Mouse (Mus musculus) spleen, postnatal 36 days (tissue): ENCODE data around the gene Scyl1.

Experiments
- DNase-seq, 2 experiments: peaks; one replicate each; pipeline ENCODE4 v3.0.0; 2022; ENCODE audit warnings: low spot score in 2 of 2, mixed read lengths in 1 of 2

Scyl1 gene

GRCm38 (mm10) chr19:5742241-5742641 is 29.0 kb downstream of the Scyl1 start:
- DNase-seq: no peak

DNA sequence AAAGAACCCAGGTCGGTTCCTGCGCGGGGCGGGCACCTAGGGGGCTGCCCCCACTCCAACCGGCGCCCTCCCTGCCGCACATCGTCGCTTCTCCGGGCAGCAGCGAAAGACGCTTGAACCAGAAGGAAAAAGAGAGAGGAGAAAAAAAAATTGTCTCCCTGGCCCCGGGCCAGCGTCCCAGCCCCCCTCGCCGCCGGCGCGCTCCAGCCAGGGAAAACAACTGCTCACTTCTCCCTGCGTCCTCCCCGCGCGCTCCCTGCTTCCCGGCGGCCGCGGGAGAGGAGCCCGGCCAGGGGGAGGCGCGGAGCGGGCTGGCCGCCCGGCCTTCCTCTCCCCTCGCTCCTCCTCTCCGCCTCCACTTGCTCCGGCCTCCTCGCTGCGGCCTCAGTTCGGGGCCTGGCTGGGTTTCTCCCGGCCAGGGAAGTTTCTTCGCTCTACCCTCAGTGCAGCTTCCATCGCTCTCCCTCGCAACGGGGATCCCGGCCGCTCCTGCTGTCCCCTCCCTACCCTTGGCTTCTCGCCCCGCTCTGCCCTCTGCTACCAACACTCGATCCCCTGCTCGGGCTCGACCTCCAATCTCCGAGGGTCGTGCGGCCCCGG is 29.5 kb downstream of the Scyl1 start:
- no peak for DNase-seq

DNA sequence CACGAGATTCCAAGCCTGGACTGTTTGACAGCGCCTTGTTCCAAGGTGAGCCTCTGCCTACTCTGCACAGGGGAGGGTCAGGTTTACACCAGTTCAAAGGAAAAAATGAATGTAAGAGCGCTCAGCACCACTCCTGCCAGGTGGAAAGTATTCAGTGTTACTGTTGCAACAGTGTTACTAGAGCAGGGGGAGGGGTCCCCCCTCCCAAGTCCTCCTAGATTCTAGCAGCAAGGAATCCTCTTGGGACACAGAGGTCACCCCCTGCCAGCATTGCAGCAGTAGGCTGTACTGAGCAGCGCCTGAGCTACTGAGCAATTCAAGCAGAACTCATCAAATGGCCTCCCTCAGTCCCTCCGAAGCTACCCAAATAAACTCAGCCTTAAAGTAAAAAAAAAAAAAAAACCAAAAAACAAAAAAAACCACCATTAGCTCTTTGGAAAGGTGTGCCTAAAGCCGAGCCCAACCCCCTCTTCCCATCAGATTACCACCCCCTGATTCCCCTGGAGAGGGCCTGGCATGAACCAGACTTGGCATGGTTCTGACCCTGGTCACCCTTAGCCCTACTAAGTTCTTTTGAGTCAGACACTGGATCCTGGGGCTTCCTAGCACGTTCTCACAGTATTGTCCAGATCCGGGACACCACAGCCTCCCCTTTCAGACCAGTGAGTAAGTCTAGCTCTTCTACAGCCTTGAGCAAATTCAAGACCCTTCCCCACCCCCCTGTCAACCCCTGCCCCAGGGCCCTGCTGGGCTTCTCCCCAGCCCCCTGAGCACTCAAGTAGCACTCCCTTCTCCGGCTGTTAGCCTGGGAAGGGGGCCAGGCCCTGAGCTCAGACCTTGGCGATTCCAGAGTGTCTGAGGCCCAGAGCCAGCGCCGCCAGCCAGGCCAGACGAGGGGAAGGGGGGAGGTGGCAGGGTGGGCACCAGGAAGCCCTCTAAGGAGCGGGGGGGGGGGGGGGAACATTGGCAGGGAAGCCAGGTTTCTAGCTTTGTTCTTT is 30.6 kb downstream of the Scyl1 start, which contains the start of gene Ltbp3:
Gene Ltbp3 (plus strand): TSS at position 585 of the 998 bp plus-strand sequence.
- DNase-seq: no peak

- no peak for DNase-seq
Measured at GRCm38 (mm10) chr19:5739446-5739845, 31.8 kb downstream of the Scyl1 start.

DNA sequence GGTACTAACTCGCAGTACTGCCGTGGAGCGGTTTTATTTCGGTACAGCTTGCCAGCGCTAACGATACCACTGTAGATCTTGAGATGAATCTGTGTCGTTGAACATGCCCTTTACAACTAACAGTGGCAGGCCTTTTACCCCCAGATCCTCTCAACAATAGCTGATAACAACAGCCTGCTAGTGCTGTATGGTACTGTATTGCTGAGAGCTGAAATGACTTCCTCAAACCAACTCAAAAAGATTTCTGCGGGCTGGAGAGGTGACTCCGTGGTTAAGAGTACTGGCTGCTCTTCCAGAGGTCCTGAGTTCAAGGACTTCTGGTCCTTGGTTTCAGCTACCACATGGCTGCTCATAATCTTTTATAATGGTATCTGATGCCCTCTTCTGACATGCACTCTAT is 36.9 kb downstream of the Scyl1 start:
- no peak for DNase-seq

GRCm38 (mm10) chr19:5731264-5731978 is 39.8 kb downstream of the Scyl1 start:
- DNase-seq: peak; percentile 90 to 93

DNA sequence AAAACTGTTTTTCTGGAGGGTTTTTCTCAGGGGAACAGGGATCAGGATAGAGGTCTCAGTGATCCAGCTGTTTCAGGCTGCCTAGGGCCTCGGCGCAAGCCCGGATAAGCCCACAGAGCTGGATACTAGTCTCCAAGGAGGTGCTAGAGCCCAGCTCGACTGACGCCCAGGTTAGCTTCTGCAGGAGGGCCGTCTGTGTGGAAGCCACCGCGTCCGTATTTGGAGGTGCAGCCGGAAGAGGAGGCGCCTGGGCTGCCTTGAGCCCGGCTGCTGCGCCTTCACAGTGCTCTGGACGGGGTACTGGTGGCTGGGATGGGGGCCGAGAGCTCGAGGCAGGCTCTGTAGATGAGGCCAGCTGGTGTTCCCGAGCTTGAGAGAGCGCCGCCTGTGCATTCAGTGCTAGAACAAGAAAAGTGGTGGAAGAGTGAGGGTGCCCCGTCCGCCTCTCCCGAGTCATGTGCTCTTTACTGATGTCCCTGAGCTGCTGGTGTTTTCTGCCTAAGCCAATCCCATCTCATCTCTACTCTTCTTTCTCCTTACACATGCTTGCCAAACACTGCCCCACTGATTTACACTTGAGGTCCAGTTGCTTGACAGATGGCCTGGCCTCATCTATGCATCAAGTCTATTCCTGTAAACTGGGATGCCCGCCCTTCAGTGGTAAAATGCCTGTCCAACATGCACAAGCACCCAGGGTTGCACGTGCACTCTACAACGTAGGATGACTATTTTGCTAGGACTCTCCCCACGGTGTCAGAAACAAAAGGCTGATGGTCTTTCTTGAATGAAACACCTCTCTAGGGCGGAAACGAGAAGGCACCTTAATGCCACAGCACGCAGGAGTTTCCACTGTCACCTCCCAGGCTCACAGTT is 40.7 kb downstream of the Scyl1 start:
- peak in 1 of 2 experiments; percentile 21 for DNase-seq

- DNase-seq: peak; percentile 88 to 92
Measured at GRCm38 (mm10) chr19:5729444-5729815, 41.8 kb downstream of the Scyl1 start, which contains the start of gene Fam89b. Gene Fam89b, minus strand, starts transcription at chr19:5729653.

GRCm38 (mm10) chr19:5728631-5729443 is 42.4 kb downstream of the Scyl1 start:
- DNase-seq: peak in 1 of 2 experiments; percentile 20

GRCm38 (mm10) chr19:5727701-5728100 is 43.5 kb downstream of the Scyl1 start:
- peak; percentile 81 to 88 for DNase-seq

DNA sequence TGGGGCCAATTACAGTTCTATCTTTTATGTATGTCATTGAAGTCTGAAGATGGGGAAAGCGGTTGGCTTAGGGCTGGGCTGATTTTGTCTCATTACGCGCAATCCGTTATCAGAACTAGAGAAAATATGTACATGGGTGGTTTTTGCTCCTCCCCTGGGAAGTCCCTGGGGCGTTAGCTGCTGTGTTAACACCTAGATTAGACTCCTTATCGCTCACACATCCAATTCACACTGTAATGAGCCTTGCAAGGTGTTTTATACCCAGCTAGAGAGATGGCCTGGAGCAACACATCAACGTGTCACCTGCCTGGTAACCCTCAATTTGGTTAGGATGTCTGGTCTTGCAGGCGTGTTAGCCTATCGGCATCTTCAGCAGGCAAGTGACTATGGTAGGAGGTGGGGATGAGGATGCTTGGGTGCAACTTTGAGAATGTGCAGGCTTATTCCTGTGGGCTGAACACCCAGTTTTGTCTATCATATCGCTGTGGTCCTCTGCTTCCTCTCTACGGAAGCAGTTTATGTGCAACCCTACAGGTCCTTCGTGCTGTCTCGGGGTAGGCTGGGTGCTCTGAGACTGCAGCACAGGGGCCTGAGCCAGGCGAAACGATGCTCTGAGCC is 44.1 kb downstream of the Scyl1 start:
- DNase-seq: peak; percentile 62 to 79

DNA sequence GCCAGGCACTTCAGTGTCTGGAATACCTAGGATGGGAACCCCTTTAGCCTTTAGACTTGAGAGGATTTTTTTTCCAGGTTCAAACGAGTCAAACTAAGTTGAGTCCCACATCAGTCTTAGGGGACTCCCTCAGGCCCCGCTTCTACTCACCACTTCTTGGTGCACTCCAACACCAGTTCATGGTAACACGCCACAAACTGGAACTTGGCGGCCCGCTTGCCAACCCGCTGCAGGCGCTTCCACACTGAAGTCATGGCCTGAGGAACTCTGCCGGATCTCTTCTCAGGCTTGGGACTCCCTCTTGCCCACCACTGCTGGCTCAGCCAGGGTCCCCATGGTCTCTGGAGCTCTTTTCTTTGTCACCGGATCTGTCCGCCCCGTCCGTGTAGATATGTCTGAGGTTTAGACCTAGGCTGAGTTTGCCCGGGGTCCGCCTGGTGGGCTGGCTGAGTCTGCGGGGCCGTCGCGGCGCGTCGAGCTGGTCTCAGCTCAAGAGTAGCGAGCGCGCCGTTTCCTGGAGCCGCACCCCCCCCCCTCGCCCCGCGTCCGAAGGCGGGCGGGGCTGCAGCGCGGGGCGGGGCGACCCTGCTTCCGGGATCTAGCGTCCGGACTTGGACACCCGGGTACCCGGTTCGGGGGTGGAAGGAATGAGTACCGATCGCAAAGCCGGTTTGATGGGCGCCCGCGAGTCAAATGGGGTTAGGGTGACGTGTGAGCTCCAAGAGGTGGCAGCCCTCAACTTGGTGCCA is 45.3 kb downstream of the Scyl1 start, which contains the start of gene Ehbp1l1:
Gene Ehbp1l1 (minus strand): TSS at position 551 of the 749 bp plus-strand sequence.
- DNase-seq: peak; percentile 79

- peak in 1 of 2 experiments; percentile 40 for DNase-seq
Measured at GRCm38 (mm10) chr19:5725029-5725707, 46.1 kb downstream of the Scyl1 start.

DNA sequence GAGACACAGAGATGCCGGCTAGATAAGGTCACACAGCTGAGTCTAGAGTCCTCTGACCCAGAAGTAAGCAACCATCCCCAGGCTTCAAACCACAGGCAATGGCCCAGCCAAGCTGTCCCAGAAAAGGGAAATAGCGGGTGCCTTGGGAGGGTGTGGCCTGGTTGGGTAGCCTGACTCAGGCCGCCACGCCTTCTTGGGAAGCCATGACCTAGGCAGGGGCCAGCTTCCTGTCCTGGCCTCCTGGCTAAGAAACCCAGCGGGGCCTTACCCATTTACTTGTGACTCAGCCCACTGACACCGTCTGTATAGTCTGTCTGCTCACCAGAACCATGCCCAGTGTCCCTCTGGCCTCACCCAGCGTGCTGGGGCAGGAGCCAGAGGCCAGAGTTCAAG is 46.7 kb downstream of the Scyl1 start:
- DNase-seq: peak; percentile 81 to 87

- no peak for DNase-seq
Measured at GRCm38 (mm10) chr19:5723934-5724548, 47.2 kb downstream of the Scyl1 start.

DNA sequence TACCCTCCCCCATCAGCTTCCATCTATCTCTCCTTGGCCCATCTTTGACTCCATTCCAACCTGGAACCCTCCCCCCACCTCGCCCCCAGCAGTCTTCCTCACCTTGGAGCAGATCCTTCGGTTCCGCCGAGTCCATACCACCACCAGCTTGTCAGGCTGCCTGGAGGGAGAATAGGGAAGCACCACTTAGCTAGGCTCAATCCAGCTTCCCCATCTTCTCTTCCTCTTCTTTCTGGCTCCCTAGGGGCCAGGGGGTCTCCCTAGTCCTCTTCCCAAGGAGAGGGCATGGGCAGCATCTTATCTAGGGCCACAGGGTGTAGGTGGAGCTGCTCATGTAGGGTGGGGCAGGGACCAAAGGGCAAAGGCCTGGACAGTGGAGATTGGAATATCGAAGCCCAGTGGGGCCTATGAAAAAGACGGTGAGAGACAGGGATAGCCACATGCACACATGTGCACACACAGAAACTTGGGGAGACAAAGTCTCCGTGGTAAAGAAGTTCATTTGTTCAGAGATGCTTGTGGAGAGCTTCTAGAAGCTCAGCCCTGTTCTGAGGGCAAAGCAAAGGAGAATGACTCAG is 48.3 kb downstream of the Scyl1 start:
- DNase-seq: peak; percentile 48 to 67

- no peak for DNase-seq
Measured at GRCm38 (mm10) chr19:5721233-5721632, 50.0 kb downstream of the Scyl1 start.
